ENCODE assay signal across 22 mouse cellular contexts in genomic region chr14:47107461-47107860, GRCm38 (mm10).
DNase-seq lines count a peak whose midpoint lies in the region; ATAC-seq and TF ChIP-seq lines count a peak whose summit lies in the region.
"Had no signal": no experiment of that assay in that cellular context is flagged by ENCODE, and none has a peak within 500 bp of the region (broad histone marks: within the 10 kb centered on the region; RNA-seq: fewer than 3 reads in every experiment).

No protein-coding gene starts in this region.

- no peaks in the 10 kb centered on the region for H3K36me3 ChIP-seq in CH12.LX (replicated peaks in 1 of 2; ENCODE audit: control insufficient read depth in 1 of 2, insufficient read depth in 1 of 2, low read length in 1 of 2)
- no peaks in the 10 kb centered on the region; the same call in 1 of the 2 replicates for H3K36me3 ChIP-seq in stomach, postnatal 0 days (ENCODE audit: control insufficient read depth, insufficient read depth, low read length)
- H3K36me3 ChIP-seq: embryonic facial prominence, embryonic 10.5 days; embryonic facial prominence, embryonic 12.5 days; forebrain, embryonic 15.5 days had no signal

- 0 out of 2 replicates have a peak, but pooled peaks have one; percentile 9 for ATAC-seq in granulocyte monocyte progenitor cell, adult 5-6 weeks (replicated peaks; ENCODE audit: poor library complexity, severe bottlenecking)
- ATAC-seq in stomach, postnatal 0 days (ENCODE audit: low FRiP score, low TSS enrichment), result no peak
- ATAC-seq: activated CD4-positive, CD25-positive, alpha-beta regulatory T cell, adult 4 months; CD4-positive, CD25-positive, alpha-beta regulatory T cell, adult 4 months; forebrain, embryonic 13.5 days; forebrain, embryonic 15.5 days; forebrain, postnatal 0 days; Patski had no signal

- H3K4me3 ChIP-seq in CH12.LX (replicated peaks in 1 of 3; ENCODE audit: low read depth in 2 of 3, low read length in 2 of 3, poor library complexity in 1 of 3), result no peak overlapping the region
- H3K4me3 ChIP-seq in stomach, postnatal 0 days (ENCODE audit: low read depth, low read length), result no peak overlapping the region
- H3K4me3 ChIP-seq: embryonic facial prominence, embryonic 10.5 days; embryonic facial prominence, embryonic 12.5 days; forebrain, embryonic 13.5 days; forebrain, embryonic 15.5 days had no signal

- in situ Hi-C loops in CH12.LX (cut with MboI; ENCODE audit: low pct_ligation_motif_present, low pct_unique_long_range_greater_than_20kb, low sequenced_read_pairs), result no loop called here

- no peak for TF ChIP-seq CTCF in CH12.LX (conservative IDR thresholded peaks at IDR 0.05 in 1 of 2, IDR thresholded peaks at IDR 0.05 in 1 of 2; ENCODE audit: low read depth in 2 of 2, low read length in 2 of 2)
- TF ChIP-seq CTCF in stomach, postnatal 0 days (IDR thresholded peaks at IDR 0.05; ENCODE audit: low read depth), result no peak

- H3K9me3 ChIP-seq in CH12.LX (replicated peaks; ENCODE audit: low read length), result peaks cover 2% of the 10 kb centered on the region
- H3K9me3 ChIP-seq in stomach, postnatal 0 days (ENCODE audit: control insufficient read depth, low read length), result no peaks in the 10 kb centered on the region
- H3K9me3 ChIP-seq: embryonic facial prominence, embryonic 10.5 days; embryonic facial prominence, embryonic 12.5 days; forebrain, embryonic 13.5 days; forebrain, embryonic 15.5 days had no signal

- dilution Hi-C loops in CH12.LX (cut with MboI; ENCODE audit: extremely low pct_ligation_motif_present, extremely low pct_unique_long_range_greater_than_20kb, low sequenced_read_pairs), result no loop called here

- H3K79me2 ChIP-seq in CH12.LX (replicated peaks; ENCODE audit: control insufficient read depth, extremely low read depth, insufficient read depth, poor library complexity, severe bottlenecking), result no peaks in the 10 kb centered on the region

- 82% methylated on average over 3 of the region's 3 CpGs for WGBS in stomach, postnatal 0 days

- DNase-seq in 416B (ENCODE audit: low read depth) (peak; percentile 56), CH12.LX (ENCODE audit: extremely low read depth) (peak; percentile 83), MN1 (ENCODE audit: low spot score) (no peak)
- no peak for DNase-seq in layer of hippocampus, postnatal 25 days (ENCODE audit: extremely low spot score in 1 of 2, low spot score in 1 of 2)
- no peak for DNase-seq in stomach, postnatal 0 days (ENCODE audit: low spot score)
- no peak for DNase-seq in cerebellum, adult 18-20 months
- DNase-seq: adrenal gland, adult 8-10 months; adrenal gland, postnatal 14 days; cerebellum, adult 11 months; cerebellum, adult 2 months; cerebellum, adult 9-10 months; cerebellum, postnatal 10 days; cerebellum, postnatal 36 days; forebrain, postnatal 0 days had no signal

- no peak for TF ChIP-seq POLR2A in CH12.LX (IDR thresholded peaks at IDR 0.05; ENCODE audit: low read depth, low read length)

- H3K27ac ChIP-seq in CH12.LX (ENCODE audit: insufficient read depth, low read depth), result no peak overlapping the region
- H3K27ac ChIP-seq in stomach, postnatal 0 days (replicated peaks), result no peak overlapping the region
- H3K27ac ChIP-seq: embryonic facial prominence, embryonic 10.5 days; embryonic facial prominence, embryonic 12.5 days; forebrain, embryonic 13.5 days; forebrain, embryonic 15.5 days had no signal

- TF ChIP-seq EP300 in CH12.LX (IDR thresholded peaks at IDR 0.05; ENCODE audit: low read length), result peak; percentile 45; the same call in 1 of the 2 replicates
- no peak for TF ChIP-seq EP300 in stomach, postnatal 0 days (optimal IDR thresholded peaks at IDR 0.05)

- H3K4me2 ChIP-seq in CH12.LX (ENCODE audit: insufficient read depth, low read depth, poor library complexity, severe bottlenecking), result no peak overlapping the region
- no peak overlapping the region for H3K4me2 ChIP-seq in stomach, postnatal 0 days (replicated peaks; ENCODE audit: low read depth)
- H3K4me2 ChIP-seq: embryonic facial prominence, embryonic 12.5 days; forebrain, embryonic 13.5 days; forebrain, embryonic 15.5 days had no signal

- no peaks in the 10 kb centered on the region for H3K27me3 ChIP-seq in CH12.LX (replicated peaks)
- H3K27me3 ChIP-seq in stomach, postnatal 0 days (ENCODE audit: control insufficient read depth, insufficient read depth, low read length), result no peaks in the 10 kb centered on the region
- H3K27me3 ChIP-seq: embryonic facial prominence, embryonic 12.5 days; forebrain, embryonic 13.5 days; forebrain, embryonic 15.5 days; Patski had no signal

- H3K9ac ChIP-seq in CH12.LX (ENCODE audit: insufficient read depth, low read depth), result no peak overlapping the region
- no peak overlapping the region for H3K9ac ChIP-seq in stomach, postnatal 0 days (ENCODE audit: low read length)
- H3K9ac ChIP-seq: embryonic facial prominence, embryonic 12.5 days; forebrain, embryonic 13.5 days; forebrain, embryonic 15.5 days; forebrain, postnatal 0 days had no signal

- peaks cover 6 to 42% of the 10 kb centered on the region in 2 experiments; a peak in 2 of 4 replicates for H3K4me1 ChIP-seq in CH12.LX (ENCODE audit: control insufficient read depth in 1 of 2, insufficient read depth in 2 of 2)
- no peaks in the 10 kb centered on the region for H3K4me1 ChIP-seq in stomach, postnatal 0 days (replicated peaks; ENCODE audit: control insufficient read depth, insufficient read depth)
- H3K4me1 ChIP-seq: forebrain, embryonic 15.5 days had no signal

- no peak for TF ChIP-seq RAD21 in CH12.LX (IDR thresholded peaks at IDR 0.05; ENCODE audit: low read depth, low read length)

TF ChIP-seq in CH12.LX, 34 proteins besides CTCF, POLR2A, EP300 and RAD21:
- TF ChIP-seq ZNF384 (IDR thresholded peaks at IDR 0.05; ENCODE audit: low read depth, low read length) (no peak), BHLHE40 (IDR thresholded peaks at IDR 0.05; ENCODE audit: low read depth, low read length) (peak; percentile 75), IRF4 (IDR thresholded peaks at IDR 0.05; ENCODE audit: low read depth, low read length) (peak; percentile 27; the same call in 1 of the 2 replicates), GABPA (IDR thresholded peaks at IDR 0.05; ENCODE audit: insufficient replicate concordance, low read depth, low read length) (no peak), ETS1 (conservative IDR thresholded peaks at IDR 0.05; ENCODE audit: low read depth, low read length) (peak; percentile 87), USF2 (conservative IDR thresholded peaks at IDR 0.05; ENCODE audit: low read depth, low read length) (no peak), TCF12 (IDR thresholded peaks at IDR 0.05; ENCODE audit: low read depth, low read length) (peak; percentile 59; the same call in 1 of the 2 replicates), SIN3A (IDR thresholded peaks at IDR 0.05; ENCODE audit: low read length) (peak; percentile 78; the same call in 1 of the 2 replicates), NELFE (IDR thresholded peaks at IDR 0.05; ENCODE audit: low read depth, low read length) (no peak), E2F4 (IDR thresholded peaks at IDR 0.05; ENCODE audit: insufficient replicate concordance, low read depth, low read length) (no peak), USF1 (IDR thresholded peaks at IDR 0.05; ENCODE audit: low read depth, low read length) (no peak), CHD1 (IDR thresholded peaks at IDR 0.05; ENCODE audit: low read depth, low read length) (no peak), MEF2A (IDR thresholded peaks at IDR 0.05; ENCODE audit: borderline replicate concordance, low read depth, low read length) (no peak), KAT2A (IDR thresholded peaks at IDR 0.05; ENCODE audit: insufficient replicate concordance, low read length) (no peak), ELF1 (IDR thresholded peaks at IDR 0.05; ENCODE audit: low read depth, low read length) (no peak), TBP (conservative IDR thresholded peaks at IDR 0.05; ENCODE audit: low read depth, low read length) (no peak)

Comparison
In these comparisons a context has a peak if more than half of its experiments do, and no peak if none do; other contexts are left out.
1. DNase-seq: peak in 416B (single experiment) and CH12.LX (single experiment); none in layer of hippocampus, postnatal 25 days (0 of 2), stomach, postnatal 0 days (single experiment), MN1 (single experiment) and cerebellum, adult 18-20 months (0 of 2).